Mouse (Mus musculus) heart, adult 2 months (tissue): ENCODE measurements around the gene Gm20696.

Experiments used
- CTCF ChIP-seq: fragments of 200-600 bp; IDR thresholded peaks from 2 replicates; pipeline ENCODE4 v1.8.1; 2022; ENCODE audit warnings: antibody characterized with exemption, mild to moderate bottlenecking, moderate library complexity
- EP300 ChIP-seq: fragments of 200-500 bp; IDR thresholded peaks from 2 replicates; pipeline ENCODE4 v1.6.1; 2011; ENCODE audit warnings: low read depth, low read length, control low read depth; ENCODE audit not compliant: insufficient read depth

DNA sequence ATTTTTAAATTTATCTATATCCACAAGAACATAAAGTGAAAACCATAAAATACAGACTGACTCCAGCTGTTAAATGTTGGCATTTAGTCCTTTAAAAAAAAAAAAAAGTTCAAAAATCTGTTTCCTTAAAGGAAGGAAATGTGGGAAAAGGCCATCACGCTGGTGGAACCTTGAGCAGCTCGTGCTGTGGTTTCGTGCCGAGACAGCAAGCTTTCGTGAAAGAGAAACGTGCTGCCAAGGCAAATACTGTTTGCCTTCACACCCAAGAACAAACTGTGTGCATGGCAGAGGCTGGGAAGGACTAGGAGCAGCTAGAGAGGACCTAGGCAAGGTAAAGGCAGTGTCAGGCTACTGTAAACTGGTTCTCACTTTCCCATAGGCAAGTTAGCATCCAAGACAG lies 329.0 kb downstream of the Gm20696 start:
- TF ChIP-seq CTCF: no peak
- no peak for TF ChIP-seq EP300
